Mouse (Mus musculus) ES-E14 (cell line): ENCODE data around the gene Mybph. TPM values are rescaled to one million over a fixed set of nuclear protein-coding genes. Genes with fewer than 3 reads are reported as not detected.

Experiments used
- DNase-seq: peaks from one replicate; pipeline ENCODE4 v3.0.0-alpha.2; 2013; ENCODE audit warnings: low read depth, low spot score
- H3K27ac ChIP-seq: 2 replicates; pipeline ENCODE4 v1.5.1; 2012; ENCODE audit warnings: low read depth, mild to moderate bottlenecking, low read length, moderate library complexity, mixed read lengths; ENCODE audit not compliant: poor library complexity, insufficient read depth, severe bottlenecking
- H3K36me3 ChIP-seq: 2 replicates; pipeline ENCODE4 v1.6.1; 2012; ENCODE audit warnings: mild to moderate bottlenecking, low read length, moderate library complexity, mixed read lengths; ENCODE audit not compliant: control insufficient read depth, poor library complexity, insufficient read depth, severe bottlenecking
- H3K4me1 ChIP-seq, 2 experiments: fragments of 150-350 bp in 1 of 2; sonication (generic) in 1 of 2; 2 replicates each; pipeline ENCODE4 v1.6.1; 2012; ENCODE audit warnings: low read length in 2 of 2, mild to moderate bottlenecking in 1 of 2, mixed read lengths in 1 of 2; ENCODE audit not compliant: control insufficient read depth in 2 of 2, insufficient read depth in 2 of 2, poor library complexity in 1 of 2
- H3K4me3 ChIP-seq, 2 experiments: fragments of 150-350 bp in 1 of 2; sonication (generic) in 1 of 2; 2 replicates each; pipeline ENCODE4 v1.5.1; 2012; ENCODE audit warnings: low read length in 2 of 2, low read depth in 1 of 2, mild to moderate bottlenecking in 1 of 2, mixed read lengths in 1 of 2; ENCODE audit not compliant: insufficient read depth in 1 of 2, poor library complexity in 1 of 2, severe bottlenecking in 1 of 2
- H3K9ac ChIP-seq: 2 replicates; pipeline ENCODE4 v1.6.1; 2012; ENCODE audit warnings: low read depth, mild to moderate bottlenecking, low read length, mixed read lengths; ENCODE audit not compliant: poor library complexity, insufficient read depth, severe bottlenecking
- H3K9me3 ChIP-seq: fragments of 150-350 bp; sonication (generic); 2 replicates; pipeline ENCODE4 v1.6.1; 2012; ENCODE audit warnings: low read depth, mild to moderate bottlenecking, low read length; ENCODE audit not compliant: control insufficient read depth, insufficient read depth
- CHD2 ChIP-seq: IDR thresholded peaks from 2 replicates; pipeline ENCODE4 v1.6.1; 2014; ENCODE audit warnings: mild to moderate bottlenecking, low read depth, low read length, inconsistent platforms
- HCFC1 ChIP-seq: IDR thresholded peaks from 2 replicates; pipeline ENCODE4 v1.6.1; 2012; ENCODE audit warnings: low read length, inconsistent platforms, borderline replicate concordance; ENCODE audit not compliant: insufficient read depth
- MAFK ChIP-seq: IDR thresholded peaks from 2 replicates; pipeline ENCODE4 v1.6.1; 2014; ENCODE audit warnings: mild to moderate bottlenecking, low read depth, low read length, inconsistent platforms; ENCODE audit not compliant: insufficient read depth
- ZC3H11A ChIP-seq: IDR thresholded peaks from 2 replicates; pipeline ENCODE4 v1.6.1; 2012; ENCODE audit warnings: low read depth, mild to moderate bottlenecking, inconsistent platforms, low read length, borderline replicate concordance
- ZNF384 ChIP-seq: IDR thresholded peaks from 2 replicates; pipeline ENCODE4 v1.6.1; 2012; ENCODE audit warnings: low read depth, low read length, inconsistent platforms
- in situ Hi-C, 2 experiments: fragments of 600-800 bp; cut with MboI; formaldehyde crosslinking; loops; one replicate each; pipeline ENCODE4 v1.15.1; 2025; ENCODE audit warnings: low sequenced_read_pairs in 2 of 2, inconsistent platforms in 1 of 2; ENCODE audit not compliant: unreplicated experiment in 2 of 2
- total RNA-seq: library from RNA; depleted of rRNA; stranded (reverse); fragments of 300-350 nt; gene quantifications from 2 replicates; pipeline ENCODE4 v1.2.3, GENCODE M21; 2012

Gene Mybph
- total RNA-seq, 1 experiment, result not detected

DNA sequence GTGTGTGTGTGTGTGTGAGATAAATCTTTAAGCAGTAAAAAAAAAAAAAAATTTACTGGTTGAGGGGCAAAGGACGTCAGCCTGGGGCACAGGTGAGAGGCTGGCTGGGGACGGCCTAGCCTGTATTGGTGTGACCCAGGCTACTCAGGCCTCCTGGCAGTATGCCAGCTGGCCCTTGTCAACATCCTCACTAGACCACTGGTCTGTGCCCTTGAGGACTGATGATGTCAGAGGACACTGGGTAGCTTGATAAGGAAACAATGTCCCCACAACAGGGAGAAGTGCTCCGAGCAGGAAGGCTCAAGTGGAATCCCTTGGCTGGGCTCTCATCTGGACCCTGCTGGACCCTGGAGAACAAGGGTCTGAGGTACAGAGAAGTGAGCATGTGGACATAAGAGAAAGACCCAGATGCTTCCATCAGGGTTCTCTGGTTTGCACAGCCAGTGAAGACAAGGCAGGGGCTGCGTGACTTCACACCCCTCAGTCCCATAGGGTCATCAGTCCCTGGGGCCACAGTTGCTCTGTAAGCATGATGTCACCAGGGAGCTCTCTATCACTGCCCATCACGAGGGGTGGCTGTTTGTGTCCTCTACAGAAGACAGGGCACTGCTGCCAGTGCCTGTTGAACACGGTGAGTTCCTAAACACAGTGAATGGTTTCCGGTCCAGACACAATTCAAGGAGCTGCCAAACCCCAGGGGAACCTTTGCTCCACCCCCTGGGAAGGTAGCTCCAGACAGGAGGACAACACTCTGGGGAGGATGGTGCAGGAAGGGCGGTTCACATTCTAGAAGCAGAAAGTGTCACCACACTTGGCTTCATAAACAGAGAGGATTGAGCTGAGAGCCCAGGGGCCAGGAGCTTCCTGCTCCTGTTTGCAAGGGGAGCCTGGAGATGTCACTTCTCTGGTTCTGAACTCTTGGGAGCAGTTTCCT is 29.1 kb downstream of the Mybph start:
- TF ChIP-seq MAFK, result no peak
- no peak for TF ChIP-seq HCFC1
- no peak for TF ChIP-seq ZNF384
- TF ChIP-seq ZC3H11A, result no peak
- no peak for TF ChIP-seq CHD2
- in situ Hi-C loops, result no loop called here
- no peak overlapping the region for H3K4me3 ChIP-seq
- peaks cover 0 to 9% of the 10 kb centered on the region in 2 experiments; a peak in 2 of 4 replicates for H3K4me1 ChIP-seq
- DNase-seq, result no peak
- H3K9me3 ChIP-seq, result no peaks in the 10 kb centered on the region
- no peak overlapping the region for H3K9ac ChIP-seq
- H3K27ac ChIP-seq, result no peak overlapping the region
- H3K36me3 ChIP-seq, result no peaks in the 10 kb centered on the region

DNA sequence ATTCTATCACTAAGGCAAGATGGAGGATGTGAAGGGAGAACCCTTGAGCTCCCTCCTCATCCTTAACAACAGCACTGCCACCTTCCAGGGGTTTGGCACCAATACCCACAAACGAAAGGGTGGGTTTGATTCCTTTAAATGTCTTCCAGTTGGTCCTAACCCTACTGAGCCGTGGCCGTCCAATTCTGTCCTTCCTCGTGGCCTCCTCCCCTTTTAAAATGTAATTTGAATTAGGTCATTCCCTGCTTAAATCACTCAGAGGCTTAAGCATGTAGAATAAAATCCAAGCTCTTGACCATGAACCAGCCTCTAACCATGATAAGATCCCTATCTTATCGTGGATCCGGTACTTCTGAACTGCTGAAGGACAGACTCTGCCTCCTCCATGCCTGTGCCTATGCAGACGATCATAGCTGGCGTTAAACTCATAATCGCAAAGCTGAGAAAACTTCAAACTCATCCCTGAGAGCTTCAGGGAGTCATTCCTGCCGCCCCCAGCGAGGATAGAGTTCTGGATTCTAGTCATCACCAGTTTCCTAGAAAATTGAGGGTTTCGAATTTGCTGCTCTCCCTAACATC is 31.5 kb downstream of the Mybph start:
- DNase-seq, result no peak
- H3K27ac ChIP-seq, result no peak overlapping the region

GRCm38 (mm10) chr1:134225375-134225774 is 32.1 kb downstream of the Mybph start:
- Histone ChIP-seq H3K36me3 (no peaks in the 10 kb centered on the region), H3K4me3 (no peak overlapping the region), H3K27ac (no peak overlapping the region), H3K9ac (no peak overlapping the region), H3K4me1 (no peaks in the 10 kb centered on the region), H3K9me3 (no peaks in the 10 kb centered on the region)
- no peak for TF ChIP-seq CHD2
- TF ChIP-seq HCFC1, result no peak
- TF ChIP-seq MAFK, result no peak
- no peak for TF ChIP-seq ZNF384
- no peak for TF ChIP-seq ZC3H11A
- DNase-seq, result no peak
- in situ Hi-C loops, result no loop called here

More for the DNA sequence above, 31.5 kb downstream of the Mybph start:
- TF ChIP-seq MAFK (no peak), ZC3H11A (no peak), HCFC1 (no peak), ZNF384 (no peak), CHD2 (no peak)
- Histone ChIP-seq H3K4me1 (no peaks in the 10 kb centered on the region), H3K4me3 (no peak overlapping the region), H3K9me3 (no peaks in the 10 kb centered on the region), H3K36me3 (no peaks in the 10 kb centered on the region), H3K9ac (no peak overlapping the region)
- in situ Hi-C loops, result no loop called here

- Histone ChIP-seq H3K4me1 (no peaks in the 10 kb centered on the region), H3K9me3 (no peaks in the 10 kb centered on the region), H3K36me3 (no peaks in the 10 kb centered on the region), H3K9ac (no peak overlapping the region), H3K4me3 (no peak overlapping the region), H3K27ac (no peak overlapping the region)
- TF ChIP-seq HCFC1, result no peak
- no peak for TF ChIP-seq CHD2
- no peak for TF ChIP-seq ZC3H11A
- no peak for TF ChIP-seq ZNF384
- no peak for TF ChIP-seq MAFK
- in situ Hi-C loops, result no loop called here
- DNase-seq, result no peak
Observed at GRCm38 (mm10) chr1:134226739-134227138, 33.5 kb downstream of the Mybph start.
